Mouse (Mus musculus) small intestine, adult 2 months (tissue): ENCODE data around the gene Ifitm1.

ENCODE experiments used
- CTCF ChIP-seq: fragments of 200-500 bp; IDR thresholded peaks from 2 replicates; pipeline ENCODE4 v1.5.1; 2012; ENCODE audit warnings: low read depth, mild to moderate bottlenecking, control low read depth, inconsistent platforms, low read length, moderate library complexity, mixed read lengths; ENCODE audit not compliant: insufficient replicate concordance, insufficient read length; ENCODE audit errors: extremely low read depth
- POLR2A ChIP-seq: fragments of 200-500 bp; IDR thresholded peaks from 2 replicates; pipeline ENCODE4 v1.6.1; 2012; ENCODE audit warnings: low read depth, mild to moderate bottlenecking, control low read depth, inconsistent platforms, low read length, moderate library complexity

DNA sequence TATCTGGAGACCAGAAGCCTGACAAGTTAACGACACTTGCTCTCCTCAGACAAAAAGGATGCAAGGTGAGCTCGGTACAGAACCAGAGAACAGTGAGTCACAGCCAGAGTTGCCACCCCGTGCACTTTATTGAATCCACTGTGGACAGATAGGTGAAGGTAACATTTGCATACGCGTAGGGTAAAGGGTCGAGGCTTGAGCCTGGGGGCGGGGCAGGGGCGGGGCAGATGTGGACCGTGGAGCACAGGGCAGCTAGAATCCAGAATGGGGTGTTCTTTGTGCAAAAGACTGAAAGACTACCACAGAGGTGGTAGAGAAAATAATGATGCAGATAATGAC lies 12.3 kb upstream of the Ifitm1 start:
- TF ChIP-seq CTCF (no peak), POLR2A (no peak)
